Mouse (Mus musculus): Measurements from ENCODE around the gene Bphl. TPM values are rescaled to one million over a fixed set of nuclear protein-coding genes. Genes with fewer than 3 reads are reported as not detected.
"Not testable (repeated sequence)": the region's sequence is repeated elsewhere in the genome, so short reads cannot be mapped to it uniquely, and the experiment has no call there.

Bphl gene
- total RNA-seq, 2 experiments from 2014 or later, result 89.7 to 98.7 TPM

DNA sequence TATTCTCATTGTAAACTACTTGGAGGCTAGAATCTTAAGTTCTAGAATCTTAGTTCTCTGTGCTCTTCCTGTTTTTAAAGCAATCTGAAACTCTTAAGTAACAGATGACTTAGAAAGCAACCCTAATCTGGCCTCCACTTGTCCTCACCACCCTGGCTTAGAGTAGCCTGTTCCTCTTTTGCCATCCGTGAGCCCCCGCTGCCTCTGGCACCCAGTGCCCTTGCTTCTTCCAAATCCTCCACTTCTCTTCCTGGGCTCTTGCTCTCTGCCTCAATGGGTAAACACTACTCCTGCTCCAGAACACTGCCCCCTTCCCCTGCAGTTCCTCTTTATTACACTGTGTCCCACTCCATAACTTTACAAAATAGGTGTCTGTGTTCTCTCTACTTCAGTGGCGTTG lies 14.3 kb downstream of the Bphl start:
- no peak for DNase-seq

- peak; percentile 20 to 28 for DNase-seq
These were observed 16.4 kb downstream of the Bphl start for GRCm38 (mm10) chr13:34053673-34054282.

- peak; percentile 30 to 48 for DNase-seq
These were observed 17.0 kb downstream of the Bphl start for GRCm38 (mm10) chr13:34054391-34054790.

- no peak for DNase-seq
These were observed 17.6 kb downstream of the Bphl start for GRCm38 (mm10) chr13:34054983-34055382.

DNA sequence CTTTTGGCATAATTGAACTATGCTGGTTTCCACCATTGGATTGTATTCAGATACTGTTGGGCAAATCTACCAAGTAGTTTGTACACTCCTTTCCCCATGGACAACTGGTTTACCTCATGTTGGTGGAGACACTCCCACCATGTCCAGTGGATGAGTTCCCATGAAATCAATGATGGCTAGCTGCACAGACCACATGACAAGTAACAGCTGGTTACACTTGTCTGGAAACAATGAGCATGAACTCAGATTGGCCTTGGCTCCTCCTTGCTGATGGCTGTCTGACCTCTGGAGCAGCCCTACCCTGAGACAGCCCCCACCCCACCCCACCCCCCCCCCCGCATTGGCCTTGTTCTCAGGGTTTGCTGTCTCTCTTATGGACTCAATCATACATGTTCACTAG lies 19.9 kb downstream of the Bphl start:
- DNase-seq, result peak in 1 of 2 experiments; percentile 25

GRCm38 (mm10) chr13:34060061-34060460 lies 22.7 kb downstream of the Bphl start:
- DNase-seq, result no peak

GRCm38 (mm10) chr13:34062466-34062865 lies 25.1 kb downstream of the Bphl start:
- no peak for DNase-seq

DNA sequence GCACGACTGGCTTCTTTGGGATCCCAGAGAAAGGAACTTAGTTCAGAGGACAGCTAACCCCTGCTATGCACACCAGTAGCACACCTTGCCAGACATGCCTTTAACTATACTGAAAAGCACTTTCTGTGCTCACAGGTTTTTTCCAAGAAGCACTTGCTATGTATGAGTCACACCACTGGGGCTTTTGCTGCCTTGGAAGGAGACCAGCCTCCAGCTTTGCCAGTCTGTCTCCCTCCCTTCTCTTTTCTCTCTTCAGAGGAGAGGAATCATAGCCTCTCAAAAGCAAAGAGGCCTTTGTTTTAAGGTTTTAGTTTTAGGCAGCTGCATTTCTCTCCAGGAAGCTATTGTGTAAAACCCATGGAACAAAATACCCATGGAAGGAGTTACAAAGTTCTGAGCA lies 29.0 kb downstream of the Bphl start:
- DNase-seq, result peak; percentile 53 to 59

- DNase-seq, result no peak
These were observed 32.9 kb downstream of the Bphl start for GRCm38 (mm10) chr13:34070296-34070695.

DNA sequence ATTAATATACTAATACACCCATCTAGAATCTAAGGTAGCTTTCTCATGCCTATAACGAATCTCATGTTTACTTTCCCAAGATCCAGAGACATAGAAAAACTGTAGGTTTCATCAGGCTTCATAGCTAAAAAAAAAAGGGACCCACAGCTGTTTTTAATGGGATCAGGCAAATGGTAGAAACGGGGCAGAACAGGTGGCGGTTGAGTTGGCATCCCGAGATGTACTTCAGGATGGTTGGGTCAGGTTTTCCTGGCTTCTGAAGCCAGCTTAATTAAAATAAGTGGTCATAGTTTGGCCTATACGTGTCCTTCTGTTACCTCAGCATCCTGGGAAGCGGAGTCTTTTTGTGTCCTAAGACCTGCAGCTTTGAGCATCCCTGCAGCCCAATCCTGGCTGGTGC lies 34.4 kb downstream of the Bphl start:
- DNase-seq, result no peak

GRCm38 (mm10) chr13:34072847-34073246 lies 35.5 kb downstream of the Bphl start:
- no peak for DNase-seq

DNA sequence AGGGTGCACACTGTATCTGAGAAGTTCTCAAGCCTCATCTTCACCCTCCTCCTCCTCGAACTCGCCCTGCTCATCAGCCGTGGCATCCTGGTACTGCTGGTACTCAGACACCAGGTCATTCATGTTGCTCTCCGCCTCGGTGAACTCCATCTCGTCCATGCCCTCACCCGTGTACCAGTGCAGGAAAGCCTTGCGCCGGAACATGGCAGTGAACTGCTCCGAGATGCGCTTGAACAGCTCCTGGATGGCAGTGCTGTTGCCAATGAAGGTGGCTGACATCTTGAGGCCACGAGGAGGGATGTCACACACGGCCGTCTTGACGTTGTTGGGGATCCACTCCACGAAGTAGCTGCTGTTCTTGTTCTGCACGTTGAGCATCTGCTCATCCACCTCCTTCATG lies 37.0 kb downstream of the Bphl start:
- not testable (repeated sequence) for DNase-seq

- DNase-seq, result not testable (repeated sequence)
These were observed 38.5 kb downstream of the Bphl start for GRCm38 (mm10) chr13:34075893-34076292.

DNA sequence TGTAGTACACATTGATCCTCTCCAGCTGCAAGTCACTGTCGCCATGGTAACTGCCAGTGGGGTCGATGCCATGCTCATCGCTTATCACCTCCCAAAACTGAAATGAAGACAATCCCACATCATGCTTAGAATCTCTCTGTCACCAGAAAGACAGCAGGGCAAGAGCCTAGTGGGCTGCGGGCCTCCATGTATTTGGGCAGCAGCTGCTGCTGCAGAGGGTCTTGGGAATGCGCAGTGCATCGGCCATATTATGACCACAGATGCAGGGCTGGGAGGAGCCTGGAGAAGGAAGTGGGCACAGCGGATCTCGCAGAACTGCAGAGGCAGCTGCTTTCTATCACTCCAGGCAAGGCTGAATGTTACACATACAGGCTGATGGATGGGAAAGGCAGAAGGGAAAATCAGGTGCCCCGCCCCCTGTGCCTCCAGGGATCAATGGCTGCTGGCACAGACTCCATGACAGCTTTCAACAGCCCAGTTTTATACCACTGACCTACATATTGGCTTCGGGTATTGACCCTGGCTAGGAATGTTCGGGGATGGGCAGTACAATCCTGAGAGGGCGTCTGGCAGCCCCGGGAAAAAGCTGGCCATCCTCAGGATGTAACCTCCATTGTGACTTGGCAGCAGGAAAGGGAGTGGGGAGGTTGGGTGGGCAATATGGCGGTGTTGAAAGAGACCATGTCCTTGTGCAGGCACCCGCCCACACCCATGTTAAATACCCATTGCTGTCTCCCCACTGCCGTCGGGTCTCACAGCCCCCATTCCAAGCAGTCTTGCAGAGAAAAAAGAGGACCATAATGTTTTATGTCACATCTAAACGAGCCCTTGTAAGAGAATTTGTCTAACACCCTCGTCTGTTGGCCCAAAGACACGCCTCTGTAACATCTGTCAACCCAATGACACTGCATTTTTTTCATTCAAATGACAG lies 39.4 kb downstream of the Bphl start:
- DNase-seq, result peak; percentile 43 to 57

GRCm38 (mm10) chr13:34077492-34078271 lies 40.3 kb downstream of the Bphl start, which contains the start of gene Tubb2a:
Gene Tubb2a, minus strand, starts transcription at chr13:34078007.
- DNase-seq, result peak; percentile 94 to 96

GRCm38 (mm10) chr13:34078500-34079280 lies 41.3 kb downstream of the Bphl start:
- DNase-seq, result no peak

GRCm38 (mm10) chr13:34079801-34080200 lies 42.4 kb downstream of the Bphl start:
- DNase-seq, result peak in 1 of 2 experiments; percentile 25

DNA sequence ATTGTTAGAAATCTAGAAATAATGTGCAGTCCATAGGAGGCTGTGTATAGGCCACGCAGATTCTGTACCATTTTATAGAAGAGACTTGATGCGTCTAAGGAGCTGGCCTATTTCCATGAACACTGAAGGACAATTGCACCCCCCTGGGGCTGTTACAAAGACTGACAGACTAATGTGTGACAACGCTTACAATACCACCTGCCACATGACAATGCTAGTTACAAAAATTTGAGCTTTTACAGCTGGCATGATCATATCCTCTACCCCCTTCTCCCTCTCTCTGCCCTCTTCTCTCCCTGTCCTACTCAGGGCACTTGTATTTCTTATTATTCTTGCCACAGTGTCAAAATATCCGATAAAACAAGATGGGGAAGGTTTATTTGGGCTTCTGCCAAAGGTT lies 44.5 kb downstream of the Bphl start:
- DNase-seq, result no peak

GRCm38 (mm10) chr13:34084026-34084750 lies 46.8 kb downstream of the Bphl start:
- DNase-seq, result peak in 1 of 2 experiments; percentile 22

GRCm38 (mm10) chr13:34087052-34087812 lies 49.8 kb downstream of the Bphl start:
- DNase-seq, result no peak

All from adrenal gland, postnatal 36 days (tissue).